Mouse (Mus musculus) stomach, postnatal 0 days (tissue): ENCODE measurements at regions not wholly inside any gene's neighbourhood (a gene's known extent, or its start where the extent isn't known, plus 50 kb on each side); places are given as distances from the start of the nearest gene placed in this dataset.
A peak's percentile ranks its signal among the peaks of the same experiment; 100 is the strongest.

ENCODE experiments used
- CTCF ChIP-seq: IDR thresholded peaks from 2 replicates; pipeline ENCODE4 v1.5.1; 2016; ENCODE audit warnings: antibody characterized with exemption, low read depth, mild to moderate bottlenecking, moderate library complexity
- EP300 ChIP-seq: optimal IDR thresholded peaks from 2 replicates; pipeline ENCODE3; 2016; ENCODE audit warnings: antibody characterized with exemption

DNA sequence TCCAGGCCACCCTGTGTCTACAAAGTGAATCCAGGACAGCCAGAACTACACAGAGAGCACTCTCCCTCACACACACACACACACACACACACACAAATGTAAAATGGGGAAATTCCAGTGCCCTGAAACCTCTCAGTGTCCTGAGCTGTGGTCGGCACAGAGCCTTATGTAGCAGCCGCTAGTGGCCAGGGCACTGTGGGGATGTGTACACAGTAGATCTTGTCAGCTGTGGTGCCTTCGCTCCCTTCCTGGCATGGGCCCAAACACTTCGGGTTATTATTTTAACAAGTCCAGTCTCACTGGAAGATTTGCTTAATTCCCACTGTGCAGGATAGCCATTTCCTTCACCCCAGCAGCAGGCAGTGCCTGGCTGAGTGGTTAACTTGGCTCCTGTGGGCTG lies 81.5 kb downstream of the Ephb3 start:
- peak; percentile 22; the same call in 1 of the 2 replicates for TF ChIP-seq CTCF
- no peak for TF ChIP-seq EP300
